Mouse (Mus musculus) G1E (cell line): ENCODE data around the gene Rasal2.

ENCODE experiments used
- CTCF ChIP-seq: IDR thresholded peaks from 2 replicates; pipeline ENCODE4 v1.5.1; 2012; ENCODE audit warnings: low read depth, low read length, inconsistent platforms, mixed read lengths
- GATA1 ChIP-seq: IDR thresholded peaks from 2 replicates; pipeline ENCODE4 v1.6.1; 2012; ENCODE audit warnings: borderline replicate concordance, low read length, inconsistent platforms, mixed read lengths
- TAL1 ChIP-seq: conservative IDR thresholded peaks from 2 replicates; pipeline ENCODE4 v1.6.1; 2012; ENCODE audit warnings: low read depth, low read length, inconsistent platforms, mixed read lengths

GRCm38 (mm10) chr1:157454876-157455275 lies 42.5 kb upstream of the Rasal2 start:
- no peak for TF ChIP-seq GATA1
- TF ChIP-seq CTCF: no peak
- TF ChIP-seq TAL1: no peak
